Mouse (Mus musculus) MEL (cell line): Measurements from ENCODE around the gene Nup214. TPM values are rescaled to one million over a fixed set of nuclear protein-coding genes. Genes with fewer than 3 reads are reported as not detected.

Experiments used
- DNase-seq: peaks from one replicate; pipeline ENCODE4 v3.0.0; 2011; ENCODE audit warnings: low read depth, low spot score
- H3K27ac ChIP-seq: 2 replicates; pipeline ENCODE4 v1.5.1; 2012; ENCODE audit warnings: low read depth, mild to moderate bottlenecking, control low read depth, low read length, moderate library complexity; ENCODE audit not compliant: control insufficient read depth
- H3K27me3 ChIP-seq, 2 experiments: fragments of 150-350 bp in 1 of 2; sonication (generic) in 1 of 2; 2 replicates each; pipeline ENCODE4 v1.6.1; 2012; ENCODE audit warnings: low read length in 2 of 2, mild to moderate bottlenecking in 2 of 2, improper control_type of control experiment in 1 of 2, moderate library complexity in 1 of 2; ENCODE audit not compliant: insufficient read depth in 2 of 2, control insufficient read depth in 1 of 2
- H3K36me3 ChIP-seq, 2 experiments: 2 replicates each; pipeline ENCODE4 v1.6.1; 2012 to 2014; ENCODE audit warnings: low read length in 2 of 2, improper control_type of control experiment in 1 of 2, inconsistent platforms in 1 of 2, mild to moderate bottlenecking in 1 of 2; ENCODE audit not compliant: insufficient read depth in 2 of 2, control insufficient read depth in 1 of 2
- H3K4me1 ChIP-seq, 2 experiments: fragments of 150-350 bp in 1 of 2; sonication (generic) in 1 of 2; 2 replicates each; pipeline ENCODE4 v1.6.1; 2012; ENCODE audit warnings: low read length in 2 of 2, improper control_type of control experiment in 1 of 2, mild to moderate bottlenecking in 1 of 2; ENCODE audit not compliant: insufficient read depth in 2 of 2, control insufficient read depth in 1 of 2
- H3K4me3 ChIP-seq, 2 experiments: fragments of 150-350 bp in 1 of 2; sonication (generic) in 1 of 2; 2 replicates each; pipeline ENCODE4 v1.5.1; 2012; ENCODE audit warnings: low read depth in 2 of 2, low read length in 2 of 2, mild to moderate bottlenecking in 2 of 2, moderate library complexity in 2 of 2, control low read depth in 1 of 2, improper control_type of control experiment in 1 of 2; ENCODE audit not compliant: control insufficient read depth in 1 of 2, insufficient read depth in 1 of 2
- H3K79me2 ChIP-seq: 2 replicates; pipeline ENCODE4 v1.6.1; 2012; ENCODE audit warnings: mild to moderate bottlenecking, low read length, moderate library complexity; ENCODE audit not compliant: control insufficient read depth, poor library complexity, insufficient read depth
- H3K9ac ChIP-seq: 2 replicates; pipeline ENCODE4 v1.6.1; 2012; ENCODE audit warnings: low read depth, mild to moderate bottlenecking, control low read depth, low read length, moderate library complexity; ENCODE audit not compliant: control insufficient read depth, poor library complexity, severe bottlenecking
- H3K9me3 ChIP-seq: fragments of 150-350 bp; sonication (generic); replicated peaks from 2 replicates; pipeline ENCODE4 v1.6.1; 2012; ENCODE audit warnings: mild to moderate bottlenecking, low read length, improper control_type of control experiment, moderate library complexity; ENCODE audit not compliant: insufficient read depth
- BHLHE40 ChIP-seq: IDR thresholded peaks from 2 replicates; pipeline ENCODE4 v1.6.1; 2012; ENCODE audit warnings: low read depth, mild to moderate bottlenecking, inconsistent platforms, low read length, improper control_type of control experiment, borderline replicate concordance
- CHD1 ChIP-seq: IDR thresholded peaks from 2 replicates; pipeline ENCODE4 v1.6.1; 2012; ENCODE audit warnings: low read depth, mild to moderate bottlenecking, inconsistent platforms, low read length, improper control_type of control experiment
- CTCF ChIP-seq, 3 experiments: IDR thresholded peaks in 2 of 3; conservative IDR thresholded peaks in 1 of 3; 2 replicates each; pipeline ENCODE4 v1.5.1; 2011 to 2012; ENCODE audit warnings: low read length in 3 of 3, low read depth in 2 of 3, mild to moderate bottlenecking in 2 of 3, improper control_type of control experiment in 1 of 3, inconsistent platforms in 1 of 3, mixed read lengths in 1 of 3, moderate library complexity in 1 of 3; ENCODE audit not compliant: control insufficient read depth in 1 of 3, insufficient read depth in 1 of 3, poor library complexity in 1 of 3, severe bottlenecking in 1 of 3
- E2F4 ChIP-seq: IDR thresholded peaks from 2 replicates; pipeline ENCODE4 v1.6.1; 2011; ENCODE audit warnings: low read depth, low read length, improper control_type of control experiment, borderline replicate concordance
- GABPA ChIP-seq: IDR thresholded peaks from 2 replicates; pipeline ENCODE4 v1.6.1; 2012; ENCODE audit warnings: low read depth, mild to moderate bottlenecking, inconsistent platforms, low read length, improper control_type of control experiment, moderate library complexity
- GATA1 ChIP-seq: IDR thresholded peaks from 2 replicates; pipeline ENCODE4 v1.6.1; 2011; ENCODE audit warnings: low read depth, low read length, improper control_type of control experiment
- HCFC1 ChIP-seq: IDR thresholded peaks from 2 replicates; pipeline ENCODE4 v1.6.1; 2012; ENCODE audit warnings: low read depth, mild to moderate bottlenecking, inconsistent platforms, low read length, improper control_type of control experiment, moderate library complexity
- JUND ChIP-seq: IDR thresholded peaks from 2 replicates; pipeline ENCODE4 v1.6.1; 2011; ENCODE audit warnings: low read depth, mild to moderate bottlenecking, improper control_type of control experiment, low read length
- MAX ChIP-seq: IDR thresholded peaks from 2 replicates; pipeline ENCODE4 v1.6.1; 2011; ENCODE audit warnings: low read length, improper control_type of control experiment
- MXI1 ChIP-seq: IDR thresholded peaks from 2 replicates; pipeline ENCODE4 v1.6.1; 2011; ENCODE audit warnings: mild to moderate bottlenecking, low read depth, low read length, improper control_type of control experiment
- MYB ChIP-seq: IDR thresholded peaks from 2 replicates; pipeline ENCODE4 v1.6.1; 2011; ENCODE audit warnings: mild to moderate bottlenecking, low read depth, low read length, improper control_type of control experiment
- MYC ChIP-seq: IDR thresholded peaks from 2 replicates; pipeline ENCODE4 v1.6.1; 2011; ENCODE audit warnings: low read depth, mild to moderate bottlenecking, low read length, improper control_type of control experiment, moderate library complexity
- NELFE ChIP-seq: IDR thresholded peaks from 2 replicates; pipeline ENCODE4 v1.6.1; 2011; ENCODE audit warnings: low read depth, low read length, improper control_type of control experiment
- NRF1 ChIP-seq: IDR thresholded peaks from 2 replicates; pipeline ENCODE4 v1.6.1; 2014; ENCODE audit warnings: low read depth, mild to moderate bottlenecking, inconsistent platforms, low read length, improper control_type of control experiment, moderate library complexity; ENCODE audit not compliant: poor library complexity, insufficient read depth, severe bottlenecking
- POLR2AphosphoS2 ChIP-seq: IDR thresholded peaks from 2 replicates; pipeline ENCODE4 v1.6.1; 2011; ENCODE audit warnings: low read length, improper control_type of control experiment
- RAD21 ChIP-seq: IDR thresholded peaks from 2 replicates; pipeline ENCODE4 v1.6.1; 2011; ENCODE audit warnings: mild to moderate bottlenecking, low read depth, low read length, improper control_type of control experiment
- RCOR1 ChIP-seq: IDR thresholded peaks from 2 replicates; pipeline ENCODE4 v1.6.1; 2012; ENCODE audit warnings: low read depth, mild to moderate bottlenecking, inconsistent platforms, low read length, improper control_type of control experiment
- SIN3A ChIP-seq: IDR thresholded peaks from 2 replicates; pipeline ENCODE4 v1.6.1; 2012; ENCODE audit warnings: low read length, improper control_type of control experiment, inconsistent platforms
- TAL1 ChIP-seq: IDR thresholded peaks from 2 replicates; pipeline ENCODE4 v1.6.1; 2012; ENCODE audit warnings: mild to moderate bottlenecking, inconsistent platforms, low read length, moderate library complexity, mixed read lengths
- UBTF ChIP-seq: IDR thresholded peaks from 2 replicates; pipeline ENCODE4 v1.6.1; 2012; ENCODE audit warnings: low read depth, mild to moderate bottlenecking, inconsistent platforms, low read length, improper control_type of control experiment, moderate library complexity, borderline replicate concordance; ENCODE audit not compliant: insufficient read depth
- USF1 ChIP-seq: IDR thresholded peaks from 2 replicates; pipeline ENCODE4 v1.6.1; 2014; ENCODE audit warnings: low read depth, mild to moderate bottlenecking, inconsistent platforms, low read length, improper control_type of control experiment, moderate library complexity
- USF2 ChIP-seq, 2 experiments: IDR thresholded peaks; 2 replicates each; pipeline ENCODE4 v1.6.1; 2011 to 2012; ENCODE audit warnings: improper control_type of control experiment in 2 of 2, low read length in 2 of 2, borderline replicate concordance in 1 of 2, inconsistent platforms in 1 of 2, low read depth in 1 of 2, mild to moderate bottlenecking in 1 of 2; ENCODE audit not compliant: insufficient read depth in 1 of 2
- ZMIZ1 ChIP-seq: IDR thresholded peaks from 2 replicates; pipeline ENCODE4 v1.6.1; 2012; ENCODE audit warnings: low read depth, mild to moderate bottlenecking, inconsistent platforms, low read length, improper control_type of control experiment, moderate library complexity
- ZNF384 ChIP-seq: IDR thresholded peaks from 2 replicates; pipeline ENCODE4 v1.6.1; 2012; ENCODE audit warnings: low read depth, mild to moderate bottlenecking, inconsistent platforms, low read length, improper control_type of control experiment
- polyA plus RNA-seq, 2 experiments: library from polyadenylated mRNA; stranded (reverse) in 1 of 2; unstranded in 1 of 2; fragments of >175 nt in 1 of 2; fragments of >200 nt in 1 of 2; gene quantifications; 2 replicates each; pipeline versions ENCODE4 v1.2.1 to v1.2.4; 2012; ENCODE audit warnings: low replicate concordance in 2 of 2, low read depth in 1 of 2; ENCODE audit not compliant: insufficient read length in 2 of 2, insufficient read depth in 1 of 2, missing spikeins in 1 of 2
- total RNA-seq: library from RNA; depleted of rRNA; stranded (reverse); fragments of 300-350 nt; gene quantifications from 2 replicates; pipeline ENCODE4 v1.2.3, GENCODE M21; 2012

The Nup214 gene
- total and polyA plus RNA-seq, 3 experiments = 71.4 to 163 (median 78.6) TPM

DNA sequence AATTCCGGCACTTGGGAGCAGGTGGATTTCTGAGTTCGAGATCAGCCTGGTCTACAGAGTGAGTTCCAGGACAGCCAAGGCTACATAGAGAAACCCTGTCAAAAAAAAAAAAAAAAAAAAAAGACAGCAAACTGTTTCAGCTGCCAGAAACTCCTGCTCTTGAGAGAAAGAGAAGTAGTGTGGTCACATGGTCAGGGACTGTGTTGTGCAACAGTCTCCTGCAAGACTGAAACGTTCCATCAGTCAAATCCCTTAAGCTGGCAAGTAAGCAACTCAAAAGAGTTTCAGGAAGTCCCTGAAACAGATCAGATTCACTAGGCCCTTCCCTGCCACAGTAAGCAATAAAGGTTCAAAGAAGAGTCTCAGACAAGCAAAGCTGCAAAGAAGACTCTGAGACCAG lies 115.4 kb downstream of the Nup214 start:
- H3K27ac ChIP-seq = no peak overlapping the region
- H3K9me3 ChIP-seq = no peaks in the 10 kb centered on the region
- H3K27me3 ChIP-seq = no peaks in the 10 kb centered on the region
- H3K36me3 ChIP-seq = peaks cover 0 to 14% of the 10 kb centered on the region in 2 experiments; a peak in 2 of 4 replicates
- no peak overlapping the region for H3K9ac ChIP-seq
- H3K4me3 ChIP-seq = no peak overlapping the region
- H3K4me1 ChIP-seq = peaks cover 5 to 20% of the 10 kb centered on the region in 2 experiments
- DNase-seq = peak; percentile 53
- no peaks in the 10 kb centered on the region for H3K79me2 ChIP-seq
- TF ChIP-seq USF1 (peak; percentile 77), ZNF384 (peak; percentile 83), SIN3A (no peak), RAD21 (no peak), NELFE (no peak), ZMIZ1 (no peak), POLR2AphosphoS2 (no peak), HCFC1 (no peak), GABPA (no peak), MAX (no peak)

- no peak overlapping the region for H3K4me3 ChIP-seq
- no peak overlapping the region for H3K9ac ChIP-seq
- peaks cover 1 to 21% of the 10 kb centered on the region in 2 experiments for H3K4me1 ChIP-seq
- no peak overlapping the region for H3K27ac ChIP-seq
- no peaks in the 10 kb centered on the region for H3K27me3 ChIP-seq
- no peaks in the 10 kb centered on the region for H3K9me3 ChIP-seq
- no peaks in the 10 kb centered on the region for H3K79me2 ChIP-seq
- DNase-seq = no peak
- TF ChIP-seq USF2 (IDR thresholded peaks at IDR 0.05; ENCODE audit: borderline replicate concordance in 1 of 2, insufficient read depth in 1 of 2, low read depth in 1 of 2, low read length in 2 of 2) = no peak
- no peak for TF ChIP-seq CTCF (IDR thresholded peaks at IDR 0.05 in 2 of 3, conservative IDR thresholded peaks at IDR 0.05 in 1 of 3; ENCODE audit: control insufficient read depth in 1 of 3, insufficient read depth in 1 of 3, low read depth in 2 of 3, low read length in 3 of 3, poor library complexity in 1 of 3, severe bottlenecking in 1 of 3)
- TF ChIP-seq JUND = no peak
- no peak for TF ChIP-seq MYC
- no peak for TF ChIP-seq RCOR1
- no peak for TF ChIP-seq ZNF384
- TF ChIP-seq GATA1 = no peak
- TF ChIP-seq CHD1 = no peak
- no peak for TF ChIP-seq NRF1
- no peak for TF ChIP-seq BHLHE40
- TF ChIP-seq TAL1 = no peak
- no peak for TF ChIP-seq E2F4
- no peak for TF ChIP-seq SIN3A
- no peak for TF ChIP-seq UBTF
- no peak for TF ChIP-seq USF1
- no peak for TF ChIP-seq MXI1
- TF ChIP-seq ZMIZ1 = no peak
- no peak for TF ChIP-seq MYB
- no peak for TF ChIP-seq GABPA
- peaks cover 0 to 12% of the 10 kb centered on the region in 2 experiments; a peak in 2 of 4 replicates for H3K36me3 ChIP-seq
These were observed 115.9 kb downstream of the Nup214 start for GRCm38 (mm10) chr2:32090145-32090544.
